Mouse (Mus musculus) R1 (cell line): ENCODE results near the gene Tecta.

Experiments used
- DNase-seq: peaks from one replicate; pipeline ENCODE4 v3.0.0-alpha.2; 2018; ENCODE audit warnings: low read depth, low spot score

The Tecta gene

GRCm38 (mm10) chr9:42320616-42321015, 79.1 kb downstream of the Tecta start:
- peak; percentile 58 for DNase-seq

GRCm38 (mm10) chr9:42318455-42318987, 81.2 kb downstream of the Tecta start:
- no peak for DNase-seq

- peak; percentile 18 for DNase-seq
Measured at GRCm38 (mm10) chr9:42317337-42317736, 82.4 kb downstream of the Tecta start.

- DNase-seq, result no peak
Measured at GRCm38 (mm10) chr9:42315816-42316215, 83.9 kb downstream of the Tecta start.

- peak; percentile 97 for DNase-seq
Measured at GRCm38 (mm10) chr9:42314959-42315358, 84.8 kb downstream of the Tecta start.

GRCm38 (mm10) chr9:42314388-42314787, 85.3 kb downstream of the Tecta start:
- no peak for DNase-seq

- peak; percentile 54 for DNase-seq
Measured at GRCm38 (mm10) chr9:42313872-42314271, 85.9 kb downstream of the Tecta start.

- DNase-seq, result peak; percentile 63
Measured at GRCm38 (mm10) chr9:42311311-42311710, 88.4 kb downstream of the Tecta start.

- no peak for DNase-seq
Measured at GRCm38 (mm10) chr9:42303894-42304293, 95.8 kb downstream of the Tecta start.

GRCm38 (mm10) chr9:42301082-42301633, 98.6 kb downstream of the Tecta start:
- no peak for DNase-seq

GRCm38 (mm10) chr9:42296297-42296922, 103.3 kb downstream of the Tecta start:
- no peak for DNase-seq

- DNase-seq, result no peak
Measured at GRCm38 (mm10) chr9:42294131-42294530, 105.6 kb downstream of the Tecta start.

- no peak for DNase-seq
Measured at GRCm38 (mm10) chr9:42293596-42293995, 106.1 kb downstream of the Tecta start.

GRCm38 (mm10) chr9:42293051-42293450, 106.7 kb downstream of the Tecta start:
- no peak for DNase-seq

- no peak for DNase-seq
Measured at GRCm38 (mm10) chr9:42279676-42280075, 120.1 kb downstream of the Tecta start.
